Mouse (Mus musculus): ENCODE data around the gene Camk2n1. TPM values are rescaled to one million over a fixed set of nuclear protein-coding genes. Genes with fewer than 3 reads are reported as not detected.

Gene Camk2n1
- total and polyA plus RNA-seq, 3 experiments: 7.1 to 12.7 (median 12.0) TPM

DNA sequence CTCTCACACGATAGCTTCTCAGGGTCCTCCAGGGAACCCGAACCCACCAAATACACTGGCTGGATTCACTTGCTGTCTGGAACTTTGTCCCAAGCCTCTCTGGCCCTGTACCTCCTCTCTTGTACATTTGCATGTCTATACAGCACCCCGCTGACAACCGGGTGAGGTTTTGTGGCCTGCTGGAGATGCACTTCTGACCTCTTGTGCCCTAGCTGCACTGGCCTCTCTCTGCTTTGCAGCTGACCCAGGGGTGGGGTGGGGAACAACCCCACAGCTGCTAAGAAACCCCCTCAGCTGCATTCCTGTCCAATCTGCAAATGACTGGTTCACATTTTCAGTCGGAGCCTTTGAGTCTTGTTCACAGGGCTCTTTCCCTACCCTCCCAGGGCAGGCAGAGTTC, 9.2 kb upstream of the Camk2n1 start:
- H3K27me3 ChIP-seq (ENCODE audit: control insufficient read depth, insufficient read depth, low read length): no peaks in the 10 kb centered on the region
- intact Hi-C loops (cut with DNase I): no loop called here

DNA sequence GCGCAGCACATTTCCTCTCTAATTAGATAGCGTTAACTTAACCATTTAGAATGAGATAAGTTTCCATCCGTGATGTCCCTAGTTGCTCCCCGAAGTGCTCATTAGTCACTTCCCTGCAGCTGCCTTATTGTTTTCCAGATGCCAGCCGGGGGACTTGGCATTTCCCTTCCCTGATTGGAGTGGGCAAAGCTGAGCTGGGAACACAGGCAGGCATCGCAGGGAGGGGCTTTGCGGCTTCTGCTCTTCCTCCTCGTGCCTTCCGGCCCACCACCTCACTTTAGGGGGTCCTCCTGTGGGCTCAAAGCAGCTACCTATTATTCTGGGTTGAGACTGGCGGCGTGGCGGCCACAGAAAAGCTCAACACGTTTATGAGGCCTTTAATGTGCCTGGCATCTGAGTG, 7.1 kb upstream of the Camk2n1 start:
- Histone ChIP-seq H3K27ac (no peak overlapping the region), H3K36me3 (ENCODE audit: control insufficient read depth, insufficient read depth, low read length) (no peaks in the 10 kb centered on the region), H3K27me3 (ENCODE audit: control insufficient read depth, insufficient read depth, low read length) (no peaks in the 10 kb centered on the region), H3K4me3 (no peak overlapping the region), H3K79me2 (replicated peaks; ENCODE audit: control insufficient read depth, insufficient read depth, low read length) (no peaks in the 10 kb centered on the region), H3K4me1 (ENCODE audit: control insufficient read depth, insufficient read depth, low read length) (no peaks in the 10 kb centered on the region), H3K9ac (ENCODE audit: low read depth, low read length) (no peak overlapping the region)
- WGBS: 15% methylated on average over 13 of the region's 13 CpGs
- intact Hi-C loops (cut with DNase I): loop anchor here (1.0 kb wide), 3 partner anchors 115 to 404 kb away; no protein-coding TSS in a partner anchor
- TF ChIP-seq POLR2A (IDR thresholded peaks at IDR 0.05; ENCODE audit: insufficient read depth, low read depth, low read length) (no peak), EP300 (IDR thresholded peaks at IDR 0.05; ENCODE audit: insufficient read depth, low read depth, low read length) (no peak), CTCF (IDR thresholded peaks at IDR 0.05) (no peak)
- no peak for DNase-seq

More for the DNA sequence above, 9.2 kb upstream of the Camk2n1 start:
- no peaks in the 10 kb centered on the region for H3K36me3 ChIP-seq (ENCODE audit: control insufficient read depth, insufficient read depth, low read length)
- DNase-seq: no peak
- TF ChIP-seq CTCF (IDR thresholded peaks at IDR 0.05): no peak
- no peak for TF ChIP-seq EP300 (IDR thresholded peaks at IDR 0.05; ENCODE audit: insufficient read depth, low read depth, low read length)
- no peak for TF ChIP-seq POLR2A (IDR thresholded peaks at IDR 0.05; ENCODE audit: insufficient read depth, low read depth, low read length)
- H3K9ac ChIP-seq (ENCODE audit: low read depth, low read length): no peak overlapping the region
- H3K79me2 ChIP-seq (replicated peaks; ENCODE audit: control insufficient read depth, insufficient read depth, low read length): no peaks in the 10 kb centered on the region
- WGBS: 26% methylated on average over 5 of the region's 5 CpGs
- no peaks in the 10 kb centered on the region for H3K4me1 ChIP-seq (ENCODE audit: control insufficient read depth, insufficient read depth, low read length)
- H3K27ac ChIP-seq: no peak overlapping the region
- no peak overlapping the region for H3K4me3 ChIP-seq

DNA sequence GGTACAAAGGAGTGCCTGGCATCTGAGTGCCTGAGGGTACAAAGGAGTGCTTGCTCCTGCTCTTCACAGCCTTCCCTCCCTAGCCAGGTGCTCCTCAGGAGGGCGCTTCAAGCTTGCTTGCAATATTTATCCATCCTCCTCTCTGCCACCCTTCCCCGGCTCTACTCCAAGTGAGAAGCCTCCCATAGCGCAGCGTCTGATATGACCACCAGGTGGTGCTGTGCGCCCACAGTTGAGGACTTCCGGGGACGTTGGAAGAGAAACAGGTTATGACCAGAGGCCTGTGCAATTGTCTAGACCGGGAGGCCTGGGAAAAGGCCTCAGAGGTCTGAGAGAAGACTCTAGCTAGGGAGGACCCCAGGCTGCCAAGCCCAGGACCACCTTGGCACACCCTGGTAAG, 6.7 kb upstream of the Camk2n1 start:
- no peak overlapping the region for H3K9ac ChIP-seq (ENCODE audit: low read depth, low read length)
- H3K27me3 ChIP-seq (ENCODE audit: control insufficient read depth, insufficient read depth, low read length): no peaks in the 10 kb centered on the region
- no peak overlapping the region for H3K4me3 ChIP-seq
- no peak overlapping the region for H3K27ac ChIP-seq
- no peaks in the 10 kb centered on the region for H3K79me2 ChIP-seq (replicated peaks; ENCODE audit: control insufficient read depth, insufficient read depth, low read length)
- TF ChIP-seq CTCF (IDR thresholded peaks at IDR 0.05): no peak; the same call in 1 of the 2 replicates
- TF ChIP-seq EP300 (IDR thresholded peaks at IDR 0.05; ENCODE audit: insufficient read depth, low read depth, low read length): peak; percentile 96
- no peaks in the 10 kb centered on the region for H3K4me1 ChIP-seq (ENCODE audit: control insufficient read depth, insufficient read depth, low read length)
- intact Hi-C loops (cut with DNase I): loop anchor here (1.0 kb wide), 3 partner anchors 115 to 404 kb away; no protein-coding TSS in a partner anchor
- DNase-seq: peak; percentile 84 to 92
- WGBS: under 1% methylated on average over 8 of the region's 8 CpGs
- no peaks in the 10 kb centered on the region for H3K36me3 ChIP-seq (ENCODE audit: control insufficient read depth, insufficient read depth, low read length)

DNA sequence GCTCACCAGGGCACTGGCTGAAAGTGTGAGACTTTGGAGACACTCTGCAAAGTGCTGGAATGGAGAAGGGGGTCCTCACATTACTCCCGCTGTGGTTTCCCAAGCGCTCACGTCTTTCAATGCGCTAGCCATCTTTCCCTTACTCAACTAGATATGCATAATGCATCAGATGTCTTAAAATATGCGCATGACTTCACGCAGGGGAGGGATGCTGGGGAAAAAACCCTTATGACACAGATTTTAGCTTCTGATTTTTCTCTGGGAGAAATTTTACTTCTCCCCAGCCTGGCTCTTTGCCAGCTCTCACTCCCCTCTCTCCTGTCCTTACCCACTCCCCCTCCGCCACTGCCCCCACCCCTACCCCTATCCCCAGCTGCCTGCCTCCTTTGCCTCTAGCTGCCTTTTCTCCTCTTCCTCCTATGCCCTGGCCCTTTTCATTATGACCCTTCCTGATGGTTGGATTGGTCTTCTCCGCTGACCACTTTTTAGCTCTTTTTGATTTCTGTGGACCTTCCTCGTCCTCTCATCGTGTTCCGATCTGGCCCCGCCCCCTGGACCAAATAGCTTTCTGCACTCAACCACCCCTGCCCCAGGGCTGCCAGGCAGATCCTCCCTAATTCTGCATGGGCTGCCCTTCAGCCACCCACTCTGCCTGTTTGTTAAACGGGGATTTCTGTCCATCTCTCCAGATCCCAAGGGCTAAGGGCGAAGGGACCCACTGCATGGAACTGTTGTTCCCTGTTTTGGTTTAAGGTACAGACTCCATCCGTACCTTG, 6.1 kb upstream of the Camk2n1 start:
- H3K79me2 ChIP-seq (replicated peaks; ENCODE audit: control insufficient read depth, insufficient read depth, low read length): no peaks in the 10 kb centered on the region
- H3K36me3 ChIP-seq (ENCODE audit: control insufficient read depth, insufficient read depth, low read length): no peaks in the 10 kb centered on the region
- no peak overlapping the region for H3K9ac ChIP-seq (ENCODE audit: low read depth, low read length)
- DNase-seq: no peak
- no peak overlapping the region for H3K27ac ChIP-seq
- WGBS: 50% methylated on average over 15 of the region's 15 CpGs
- H3K4me3 ChIP-seq: no peak overlapping the region
- intact Hi-C loops (cut with DNase I): loop anchor here (1.0 kb wide), 3 partner anchors 114 to 403 kb away; no protein-coding TSS in a partner anchor
- no peaks in the 10 kb centered on the region for H3K4me1 ChIP-seq (ENCODE audit: control insufficient read depth, insufficient read depth, low read length)
- TF ChIP-seq POLR2A (IDR thresholded peaks at IDR 0.05; ENCODE audit: insufficient read depth, low read depth, low read length) (no peak), EP300 (IDR thresholded peaks at IDR 0.05; ENCODE audit: insufficient read depth, low read depth, low read length) (no peak), CTCF (IDR thresholded peaks at IDR 0.05) (no peak)
- H3K27me3 ChIP-seq (ENCODE audit: control insufficient read depth, insufficient read depth, low read length): no peaks in the 10 kb centered on the region

DNA sequence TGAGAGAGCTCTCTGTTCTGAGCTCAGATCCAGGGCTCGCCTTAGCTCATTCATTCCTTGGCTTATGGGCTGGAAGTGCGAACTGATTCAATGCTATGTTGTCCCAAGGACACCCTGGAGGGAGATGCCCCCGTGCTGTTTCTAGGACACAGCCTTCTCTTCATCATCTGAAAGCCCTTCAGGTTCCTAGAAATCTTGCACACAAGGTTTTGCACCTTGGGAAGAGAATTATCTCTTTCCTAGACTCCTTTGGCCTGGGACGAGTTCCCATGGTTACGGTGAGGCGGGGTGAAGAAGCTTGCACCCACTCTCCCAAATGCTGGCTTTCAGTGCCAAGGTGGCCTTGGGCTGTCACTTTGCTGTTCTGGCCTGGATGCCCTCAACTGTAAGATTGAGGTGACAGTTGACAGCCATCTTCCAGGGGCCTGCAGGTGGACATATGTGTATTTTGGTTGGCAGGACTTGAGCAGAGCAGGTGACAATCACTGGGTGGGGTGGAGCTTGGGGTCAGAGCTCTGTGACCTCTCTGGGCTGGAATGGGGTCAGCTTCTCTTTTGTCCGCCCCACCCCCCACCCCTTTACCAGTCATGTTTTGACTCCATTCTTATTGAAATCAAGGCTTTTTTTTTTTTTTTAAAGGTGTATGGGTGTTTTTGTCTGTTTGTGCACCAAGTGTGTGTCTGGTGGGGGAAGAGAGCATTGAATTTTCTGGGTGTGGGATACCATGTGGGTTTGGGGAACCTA, 5.1 kb upstream of the Camk2n1 start:
- no peaks in the 10 kb centered on the region for H3K79me2 ChIP-seq (replicated peaks; ENCODE audit: control insufficient read depth, insufficient read depth, low read length)
- no peak overlapping the region for H3K9ac ChIP-seq (ENCODE audit: low read depth, low read length)
- no peaks in the 10 kb centered on the region for H3K4me1 ChIP-seq (ENCODE audit: control insufficient read depth, insufficient read depth, low read length)
- no peaks in the 10 kb centered on the region for H3K36me3 ChIP-seq (ENCODE audit: control insufficient read depth, insufficient read depth, low read length)
- 64% methylated on average over 7 of the region's 7 CpGs for WGBS
- H3K27me3 ChIP-seq (ENCODE audit: control insufficient read depth, insufficient read depth, low read length): no peaks in the 10 kb centered on the region
- H3K4me3 ChIP-seq: no peak overlapping the region
- H3K27ac ChIP-seq: no peak overlapping the region
- no peak for TF ChIP-seq CTCF (IDR thresholded peaks at IDR 0.05)
- TF ChIP-seq EP300 (IDR thresholded peaks at IDR 0.05; ENCODE audit: insufficient read depth, low read depth, low read length): no peak
- TF ChIP-seq POLR2A (IDR thresholded peaks at IDR 0.05; ENCODE audit: insufficient read depth, low read depth, low read length): no peak
- DNase-seq: no peak
- intact Hi-C loops (cut with DNase I): no loop called here

Measured in heart, adult 2 months (tissue).